Mouse (Mus musculus): Measurements from ENCODE around the gene Cacnb1. TPM values are rescaled to one million over a fixed set of nuclear protein-coding genes. Genes with fewer than 3 reads are reported as not detected.

Cacnb1 gene
- total RNA-seq, 4 experiments from 2014 or later = 123 to 145 (median 134) TPM

DNA sequence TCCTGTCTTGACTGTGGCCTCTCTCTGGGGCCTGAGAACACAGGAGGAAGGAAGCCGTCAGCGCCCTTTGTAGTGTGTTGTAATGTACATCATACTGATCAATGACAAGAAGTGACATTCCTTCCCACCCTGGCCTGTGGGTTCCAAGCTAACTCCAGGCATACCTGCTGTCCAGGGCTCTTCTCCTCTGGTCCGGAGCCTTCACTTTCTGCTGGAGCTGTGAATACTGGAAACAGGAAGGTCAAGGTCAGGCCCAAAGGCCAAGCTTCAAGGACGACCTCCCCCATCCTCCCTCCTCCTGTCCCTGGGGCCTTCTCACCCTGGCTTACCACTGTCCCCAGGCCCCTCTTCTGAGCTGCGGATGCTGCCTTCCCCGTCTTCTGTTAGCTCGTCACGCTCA lies 18.1 kb upstream of the Cacnb1 start:
- no peak for DNase-seq (ENCODE audit: low spot score in 2 of 2)

DNA sequence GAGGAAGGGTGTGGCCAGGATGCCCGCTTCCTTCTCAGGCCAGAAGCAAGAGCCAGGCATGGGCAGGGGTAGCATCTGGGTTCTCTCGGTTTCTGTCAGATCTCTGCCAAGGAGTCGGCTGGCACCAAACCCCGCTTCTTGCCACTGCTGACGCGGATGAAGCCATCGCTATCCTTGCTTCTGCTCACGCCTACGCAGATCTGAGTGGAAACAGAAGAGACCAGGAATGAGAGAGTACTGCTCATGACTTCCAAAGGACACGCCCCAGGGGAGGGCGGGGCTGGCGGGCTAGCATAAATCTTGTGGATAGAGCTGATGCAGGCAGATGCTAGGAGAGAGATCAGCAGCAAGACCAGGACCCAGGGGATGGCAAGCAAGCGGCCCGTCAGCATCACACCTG lies 15.0 kb upstream of the Cacnb1 start:
- peak; percentile 51 to 54 for DNase-seq (ENCODE audit: low spot score in 2 of 2)

DNA sequence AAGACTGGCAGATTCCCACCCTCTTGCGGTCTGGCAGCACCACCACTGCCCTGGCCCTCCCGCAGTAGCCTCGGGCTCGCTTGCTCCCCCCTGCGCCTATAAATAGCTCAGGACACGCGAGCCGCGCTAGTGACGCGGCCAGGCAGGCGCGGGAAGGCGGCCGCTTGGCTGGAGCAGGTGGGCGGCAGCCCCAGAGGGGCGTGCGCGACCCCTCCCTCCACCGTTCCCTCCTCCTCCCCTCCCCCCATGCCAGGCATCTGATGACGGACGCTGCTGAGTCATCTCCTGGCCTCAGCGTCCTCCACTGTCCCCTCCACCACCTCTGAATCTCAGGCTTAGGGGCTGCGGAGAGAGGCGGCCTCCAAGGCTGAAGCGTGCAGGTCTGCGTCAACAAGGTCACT lies 13.1 kb upstream of the Cacnb1 start:
- peak in 1 of 2 experiments; percentile 36 for DNase-seq (ENCODE audit: low spot score in 2 of 2)

DNA sequence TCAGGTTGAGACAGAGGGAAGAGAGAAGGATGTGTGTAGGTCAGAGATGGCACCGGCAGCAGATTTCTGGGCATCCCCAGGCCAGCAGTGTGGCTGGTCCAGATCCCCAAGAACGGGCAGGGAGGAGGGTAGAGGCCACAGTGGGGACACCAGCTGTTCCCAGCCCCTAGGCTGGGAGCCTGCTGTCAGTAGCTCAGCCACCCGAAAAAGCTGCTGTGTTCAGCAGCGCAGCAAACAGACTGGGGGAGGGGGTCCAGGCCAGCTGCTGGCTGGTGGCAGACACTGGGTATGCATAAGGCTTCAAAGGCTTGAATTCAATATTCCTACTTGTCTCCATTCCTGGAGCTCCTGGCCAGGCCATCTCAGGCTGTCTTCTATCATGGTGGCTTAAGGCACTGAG lies 12.0 kb upstream of the Cacnb1 start:
- DNase-seq (ENCODE audit: low spot score in 2 of 2) = no peak

DNA sequence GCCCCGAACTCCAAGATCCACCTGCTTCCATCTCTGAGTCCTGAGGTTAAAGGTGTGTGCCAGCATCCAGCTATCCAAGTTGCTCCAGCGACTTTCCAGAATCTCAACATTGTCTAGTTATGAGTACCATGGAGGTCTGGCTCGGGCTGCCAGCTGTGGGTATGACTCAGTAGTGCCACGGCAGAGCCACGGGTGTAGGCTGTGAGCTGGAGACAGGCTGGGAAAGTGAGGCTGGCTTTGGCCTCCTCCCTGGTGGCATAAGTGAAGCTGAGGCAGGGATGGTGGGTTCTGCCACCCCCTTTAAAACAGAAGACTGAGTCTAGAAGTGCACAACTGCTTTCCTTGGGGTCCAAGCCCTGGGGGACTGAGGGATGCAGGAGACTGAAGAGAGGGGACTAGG lies 11.2 kb upstream of the Cacnb1 start:
- DNase-seq (ENCODE audit: low spot score in 2 of 2) = no peak

DNA sequence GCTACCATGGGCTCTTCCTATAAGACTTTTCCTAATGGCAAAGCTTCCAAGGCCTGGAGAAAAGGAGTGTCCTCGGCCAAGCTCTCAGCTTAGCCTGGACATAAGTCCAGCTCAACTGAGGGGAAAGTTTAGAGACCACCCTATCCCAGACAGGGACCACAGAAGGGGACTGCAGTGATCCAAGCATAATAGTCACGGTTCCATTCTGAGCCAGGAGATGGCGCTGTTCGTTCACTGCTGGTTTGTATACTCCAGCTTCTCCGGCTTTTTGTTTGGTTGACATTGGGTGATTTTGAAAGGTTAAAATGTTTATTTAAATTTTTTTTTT lies 8.6 kb upstream of the Cacnb1 start:
- DNase-seq (ENCODE audit: low spot score in 2 of 2) = peak in 1 of 2 experiments; percentile 87

DNA sequence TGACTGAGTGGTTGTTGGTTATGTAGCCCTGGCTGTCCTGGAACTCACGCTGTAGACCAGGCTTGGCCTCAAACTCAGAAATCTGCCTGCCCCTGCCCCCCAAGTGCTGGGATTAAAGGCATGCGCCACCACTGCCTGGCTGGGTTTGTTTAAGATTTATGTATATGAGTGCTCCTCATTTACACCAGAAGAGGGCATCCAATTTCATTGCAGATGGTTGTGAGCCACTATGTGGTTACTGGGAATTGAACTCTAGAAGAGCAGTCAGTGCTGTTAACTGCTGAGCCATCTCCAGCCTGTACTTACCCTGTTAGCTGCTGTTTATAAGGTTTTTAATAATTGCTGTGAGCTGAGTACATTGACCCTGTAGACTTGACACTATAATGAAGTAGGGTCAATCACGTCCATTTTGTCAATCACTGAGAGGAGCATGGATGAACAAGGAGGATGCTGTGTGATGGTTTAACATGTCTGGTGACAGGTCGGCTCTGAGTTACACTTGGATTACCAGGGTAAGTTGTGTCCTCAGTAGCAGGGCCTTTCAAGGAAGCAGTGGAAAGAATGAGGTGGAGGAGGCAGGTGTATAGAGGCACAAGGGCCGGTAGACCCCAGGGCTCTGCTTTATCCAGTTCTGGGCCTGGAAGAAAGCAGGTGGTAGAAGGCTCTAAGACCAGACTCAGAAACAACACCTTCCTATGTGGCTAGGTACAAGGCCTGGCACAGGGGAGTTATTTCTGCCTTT lies 8.0 kb upstream of the Cacnb1 start:
- no peak for DNase-seq (ENCODE audit: low spot score in 2 of 2)

DNA sequence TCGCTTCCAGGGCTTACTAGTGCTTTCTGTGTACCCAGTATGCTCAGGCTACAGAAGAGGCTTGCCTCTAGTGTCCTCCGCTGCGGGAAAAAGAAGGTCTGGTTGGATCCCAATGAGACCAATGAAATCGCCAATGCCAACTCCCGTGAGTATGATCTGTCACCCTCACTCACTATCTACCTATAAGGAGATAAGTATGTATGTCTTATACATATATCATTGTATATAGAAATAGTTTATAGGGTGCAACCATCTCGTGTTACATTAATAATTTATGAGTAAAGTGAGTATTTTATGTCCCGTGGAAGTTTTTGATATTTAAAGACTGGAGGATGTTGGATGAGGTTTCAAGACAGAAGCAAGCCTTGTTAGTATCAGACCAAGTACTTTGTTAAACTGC lies 5.0 kb upstream of the Cacnb1 start:
- no peak for DNase-seq (ENCODE audit: low spot score in 2 of 2)

DNA sequence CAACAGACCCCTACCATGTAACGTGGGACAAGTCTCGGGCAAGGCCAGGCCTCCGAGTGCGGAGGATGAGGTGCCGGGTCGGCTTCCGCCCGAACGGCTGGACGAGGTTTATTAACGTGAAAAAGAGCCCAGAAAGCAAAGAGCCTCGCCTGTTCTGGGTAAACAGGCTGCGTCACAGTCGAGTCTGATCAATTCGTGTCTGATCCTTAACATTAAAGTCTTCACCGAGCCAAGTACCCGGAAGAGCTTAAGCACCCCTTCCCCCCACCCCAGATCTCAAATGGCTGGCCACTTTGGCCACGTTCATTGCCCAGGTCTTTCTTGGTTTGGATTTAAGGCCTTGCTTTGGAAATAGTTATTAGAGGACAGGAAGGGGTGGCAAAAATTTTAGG lies 4.5 kb upstream of the Cacnb1 start:
- DNase-seq (ENCODE audit: low spot score in 2 of 2) = no peak

DNA sequence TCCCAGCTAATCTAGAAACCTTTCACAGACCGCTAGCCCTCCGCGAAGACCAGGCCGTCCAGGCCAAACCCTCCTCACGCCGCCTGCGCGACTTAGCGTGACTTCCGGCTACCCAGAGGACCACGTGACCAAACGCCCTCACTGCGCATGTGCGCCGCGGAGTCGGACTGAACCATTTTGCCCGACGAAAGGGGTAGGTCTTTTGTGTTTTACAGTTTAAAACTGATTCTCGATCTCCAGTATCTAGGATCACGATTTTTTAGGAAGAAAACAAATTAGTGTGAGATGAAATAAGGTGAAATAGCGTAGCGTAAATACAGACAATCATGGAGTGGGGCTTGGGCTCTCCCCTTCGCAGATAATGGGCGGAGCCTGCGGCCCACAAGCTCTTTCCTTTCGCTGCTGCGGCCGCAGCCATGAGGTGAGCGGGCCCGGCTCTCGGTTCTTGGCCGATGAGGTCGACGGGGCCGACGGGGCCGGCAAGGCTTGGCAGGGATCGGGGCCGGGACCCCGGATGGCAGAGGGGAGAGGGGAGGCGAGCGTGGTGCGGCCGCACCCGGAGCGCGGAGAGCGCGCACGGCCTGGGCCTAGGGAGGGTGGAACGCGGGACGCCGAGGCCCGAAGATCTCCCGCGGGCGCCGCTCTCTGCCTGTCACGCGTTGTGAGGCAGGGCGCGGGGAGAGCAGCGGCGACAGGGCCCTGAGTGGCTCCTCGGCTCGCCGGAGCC lies 3.9 kb upstream of the Cacnb1 start, which contains the start of gene Rpl19:
TSS of gene Rpl19 (plus strand) at position 141 of the 727 bp plus-strand sequence.
- peak; percentile 89 to 94 for DNase-seq (ENCODE audit: low spot score in 2 of 2)

DNA sequence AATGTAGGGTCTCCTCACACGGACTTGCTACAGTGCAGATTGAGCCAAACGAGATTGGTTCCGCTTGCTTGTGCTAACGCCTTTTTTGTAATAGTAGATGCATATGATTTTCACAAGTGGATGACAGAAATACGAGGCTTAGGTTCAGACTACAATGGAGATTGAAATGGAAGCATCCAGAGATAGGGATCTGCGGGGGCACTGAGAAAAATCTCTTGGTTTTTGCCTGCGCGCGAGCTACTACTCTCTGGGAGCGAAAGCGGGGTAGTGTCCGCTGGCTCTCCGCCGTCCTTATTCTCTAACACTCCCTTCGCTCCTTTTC lies 3.4 kb upstream of the Cacnb1 start:
- DNase-seq (ENCODE audit: low spot score in 2 of 2) = no peak

DNA sequence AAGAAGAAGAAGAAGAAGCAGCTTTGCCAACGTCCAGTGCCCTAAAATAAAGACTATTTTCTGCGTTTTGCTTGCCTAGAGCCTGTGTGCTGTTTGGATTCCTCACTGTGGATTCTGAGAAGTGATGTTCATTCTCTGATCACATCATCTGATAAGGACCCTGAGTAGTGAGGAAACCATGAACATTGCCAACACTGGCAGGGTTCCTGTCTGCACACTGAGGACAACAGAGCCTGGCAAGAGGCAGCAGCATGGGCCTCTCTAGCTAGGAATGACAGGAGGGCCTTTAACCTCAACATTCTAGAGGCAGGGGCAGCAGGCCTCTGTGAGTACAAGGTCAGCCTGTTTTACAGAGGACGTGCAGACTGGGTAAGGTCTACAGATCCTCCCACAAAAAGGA lies 1.7 kb upstream of the Cacnb1 start:
- DNase-seq (ENCODE audit: low spot score in 2 of 2) = no peak

DNA sequence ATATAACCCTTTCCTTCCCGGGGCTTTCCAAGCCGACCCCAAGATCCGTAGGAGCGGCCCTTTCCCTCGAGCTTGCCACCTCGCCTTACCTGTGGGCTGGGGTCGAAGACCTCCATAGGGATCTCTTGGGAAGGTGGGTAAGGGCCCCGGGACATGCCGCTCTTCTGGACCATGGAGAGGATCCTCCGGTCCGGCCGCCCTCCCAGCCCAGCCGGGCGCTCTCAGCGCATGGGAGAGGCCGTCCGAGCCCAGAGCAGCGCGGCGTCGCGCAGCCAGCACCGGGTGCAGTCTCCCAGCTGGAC lies 630 bp downstream of the Cacnb1 start:
- DNase-seq (ENCODE audit: low spot score in 2 of 2) = no peak

DNA sequence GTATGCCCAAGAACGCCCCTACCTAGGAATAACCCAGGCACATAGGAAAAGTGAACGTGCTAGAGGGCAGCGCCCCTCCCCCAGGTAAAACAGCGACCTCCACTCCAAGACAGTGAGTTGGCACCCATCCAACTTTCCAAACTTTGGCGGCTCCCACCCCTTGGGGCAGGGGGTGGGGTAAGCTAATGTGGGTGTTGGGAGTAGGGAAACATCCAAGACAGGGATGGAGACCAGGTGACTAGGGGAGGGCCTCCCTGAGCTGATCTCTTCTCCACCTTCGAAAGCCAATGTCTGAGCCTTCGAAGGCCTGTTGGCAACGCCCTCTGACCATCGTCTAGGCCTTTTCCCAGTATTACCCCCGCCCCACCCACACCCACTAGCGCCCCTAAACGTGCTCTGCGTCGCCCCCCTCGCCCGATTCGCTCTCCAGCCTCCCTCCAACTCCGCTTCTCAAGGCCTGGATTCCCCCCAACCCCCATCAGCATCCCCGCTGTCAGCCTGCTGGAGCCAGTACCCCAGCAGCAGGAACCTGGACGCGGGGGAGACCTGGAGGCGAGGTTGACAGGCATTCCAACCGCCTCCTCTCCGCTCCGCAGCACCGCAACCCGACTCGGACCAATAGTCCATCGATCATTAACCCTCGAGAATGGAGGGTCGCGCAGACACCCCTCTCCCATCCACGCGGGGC lies 1.1 kb downstream of the Cacnb1 start:
- no peak for DNase-seq (ENCODE audit: low spot score in 2 of 2)

DNA sequence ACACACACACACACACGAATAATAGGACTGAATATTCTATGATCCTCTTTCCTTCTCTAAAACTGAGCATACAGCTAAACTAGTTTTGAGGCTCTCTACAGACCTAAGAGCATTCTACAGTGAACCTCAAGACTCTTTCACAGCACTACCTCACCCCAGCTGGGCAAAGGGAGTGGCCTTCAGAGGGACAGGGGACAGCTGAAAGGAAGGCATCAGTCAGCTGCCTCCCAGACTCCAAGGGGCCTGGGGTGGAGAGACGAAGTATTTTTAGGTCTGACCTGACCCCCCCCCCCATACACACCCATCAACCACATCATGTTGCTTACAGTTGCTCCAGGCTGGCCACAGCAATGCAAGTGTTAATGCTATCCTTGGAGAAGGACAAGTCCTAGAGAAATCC lies 1.7 kb downstream of the Cacnb1 start:
- DNase-seq (ENCODE audit: low spot score in 2 of 2) = no peak

DNA sequence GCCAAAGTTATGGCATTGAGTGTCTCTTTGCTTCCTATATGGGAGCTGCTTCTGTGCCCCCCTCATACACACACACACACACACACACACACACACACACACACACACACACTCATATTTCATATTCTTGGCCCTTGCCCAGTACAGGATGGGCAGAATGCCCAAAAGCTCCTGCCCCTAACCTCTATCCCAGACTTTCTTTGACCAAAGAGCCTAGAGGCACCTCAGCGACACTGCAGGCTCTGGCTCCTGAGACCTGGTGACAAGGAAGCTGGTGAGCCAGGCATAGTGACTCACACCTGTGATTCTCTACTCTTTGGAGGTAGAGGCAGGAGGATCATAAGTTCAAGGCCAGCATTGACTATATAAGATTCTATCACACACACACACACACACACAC lies 2.1 kb downstream of the Cacnb1 start:
- DNase-seq (ENCODE audit: low spot score in 2 of 2) = no peak

DNA sequence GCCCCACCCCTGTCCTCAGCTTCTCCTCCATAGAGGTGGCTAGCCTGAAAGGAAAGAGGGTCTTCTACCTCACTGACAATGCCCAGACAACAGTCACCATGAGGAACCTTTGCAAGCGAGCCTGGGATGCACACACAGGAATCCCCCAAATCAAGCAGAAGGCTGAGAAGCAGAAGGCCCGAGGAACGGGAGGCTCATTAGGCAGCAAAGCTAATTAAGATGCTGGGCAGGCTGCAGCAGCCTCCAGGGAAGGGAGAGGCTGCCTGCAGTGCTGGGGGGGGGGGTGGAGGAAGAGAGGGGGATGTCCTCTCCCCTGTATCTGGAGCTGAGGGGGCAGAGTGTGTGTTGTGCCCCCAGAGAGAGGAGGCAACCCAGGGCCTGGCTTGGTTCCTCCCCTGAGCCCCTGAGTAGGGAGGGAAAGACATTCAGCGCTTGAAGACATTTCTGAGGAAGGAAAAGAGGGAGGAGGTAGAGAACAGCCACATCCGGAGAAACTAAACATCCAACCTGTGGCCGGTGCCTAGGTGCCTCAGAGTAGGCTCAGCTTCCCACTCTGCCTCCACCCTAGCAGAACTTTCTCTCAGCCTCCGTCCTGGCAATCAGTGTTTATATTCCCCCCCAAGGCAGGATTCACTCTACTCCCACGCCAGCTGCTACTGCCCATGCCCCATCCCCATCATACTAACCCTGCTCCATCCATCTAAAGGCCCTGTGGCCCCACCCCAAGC lies 2.8 kb downstream of the Cacnb1 start:
- peak in 1 of 2 experiments; percentile 48 for DNase-seq (ENCODE audit: low spot score in 2 of 2)

DNA sequence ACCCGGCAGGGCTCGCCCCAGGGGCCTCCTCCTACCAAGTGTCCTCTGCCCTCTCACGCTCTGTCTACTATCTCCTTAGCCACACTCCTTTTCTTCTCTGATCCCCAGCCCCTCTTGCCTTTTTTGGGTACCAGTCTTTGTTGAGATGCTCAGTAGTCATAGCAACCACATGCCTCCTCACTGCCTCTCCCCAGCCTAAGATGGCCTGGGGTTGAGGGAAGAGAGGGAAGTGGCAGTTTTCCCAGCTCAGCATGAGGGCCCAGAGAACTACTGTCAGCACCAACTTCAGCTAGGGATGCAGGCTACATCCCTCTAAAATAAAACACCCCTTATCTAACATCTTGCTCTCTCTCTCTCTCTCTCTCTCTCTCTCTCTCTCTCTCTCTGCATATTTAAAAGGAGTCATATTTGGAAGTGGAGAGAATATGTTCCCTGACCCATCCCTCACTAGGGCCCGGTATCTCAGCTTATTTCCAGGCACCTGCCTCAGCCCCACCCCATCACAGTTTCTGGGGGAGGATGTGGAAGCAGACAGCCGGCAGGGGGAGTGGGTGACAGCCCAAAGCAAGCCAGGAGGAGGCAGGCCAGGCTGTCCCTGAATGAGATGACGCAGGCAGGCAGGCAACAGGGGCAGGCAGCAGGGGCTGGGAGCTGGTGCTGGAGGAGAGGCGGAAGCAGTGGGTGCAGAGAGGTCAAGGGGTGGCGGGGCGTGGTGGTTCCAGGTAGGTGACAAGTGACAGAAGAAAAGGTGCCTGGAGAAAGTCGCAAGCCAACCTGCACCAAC lies 3.8 kb downstream of the Cacnb1 start:
- DNase-seq (ENCODE audit: low spot score in 2 of 2) = peak; percentile 73 to 80

DNA sequence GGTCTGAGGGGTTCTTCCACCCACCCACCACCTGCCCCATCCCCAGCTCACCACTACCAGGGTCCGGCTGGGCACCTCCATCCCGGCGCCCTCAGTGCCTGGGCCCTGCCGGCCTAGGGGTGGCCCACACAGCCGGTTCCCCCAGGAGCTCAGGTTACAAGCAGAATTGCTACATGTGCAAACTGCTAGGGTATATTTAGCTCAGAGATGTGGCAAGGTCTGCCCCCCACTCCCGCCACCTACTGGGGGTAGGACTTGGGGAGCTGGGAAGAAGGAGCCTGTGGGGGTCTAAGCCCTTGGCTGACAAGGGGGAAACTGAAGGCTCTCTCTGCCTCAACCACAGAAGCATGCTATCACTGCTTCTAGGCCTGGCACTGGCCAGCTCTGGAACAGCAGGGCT lies 4.6 kb downstream of the Cacnb1 start:
- DNase-seq (ENCODE audit: low spot score in 2 of 2) = no peak

DNA sequence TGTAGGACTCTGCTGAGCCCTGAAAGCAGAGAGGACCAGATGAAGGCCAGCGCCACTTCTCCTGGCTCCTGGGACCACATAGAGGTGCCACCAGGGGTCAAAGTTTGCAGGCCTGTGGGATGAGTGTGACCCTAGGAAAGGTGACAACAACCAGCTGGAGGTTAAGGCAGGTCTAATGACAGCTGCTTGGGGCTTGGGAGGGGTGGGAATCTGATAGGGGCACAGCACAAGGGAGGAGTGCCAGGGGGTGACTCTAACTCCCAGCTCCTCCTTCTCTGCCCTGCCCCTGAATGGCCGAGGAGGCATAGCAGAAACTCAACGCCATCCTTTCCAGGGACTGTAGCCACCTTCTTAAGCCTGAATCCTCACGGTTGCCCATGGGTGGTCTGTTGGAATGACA lies 6.0 kb downstream of the Cacnb1 start:
- DNase-seq (ENCODE audit: low spot score in 2 of 2) = no peak

DNA sequence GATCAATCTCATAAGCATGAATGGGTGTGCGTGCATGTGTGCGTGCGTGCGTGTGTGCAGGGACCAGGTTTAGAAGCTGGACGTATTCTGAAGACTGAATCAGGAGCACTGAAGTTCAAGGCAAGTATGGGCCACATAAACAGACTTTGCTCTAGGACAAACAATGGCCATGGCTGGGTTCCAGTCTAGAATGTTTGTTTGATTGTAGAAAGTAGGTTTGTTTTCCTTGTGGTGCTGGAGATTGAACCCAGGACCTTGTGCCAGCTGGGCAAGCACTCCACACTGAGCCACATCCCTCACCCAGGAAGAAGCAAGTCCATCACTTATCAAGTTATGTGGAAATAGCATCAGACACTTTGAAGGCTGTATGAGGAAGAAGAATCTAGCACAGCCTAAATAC lies 6.7 kb downstream of the Cacnb1 start:
- DNase-seq (ENCODE audit: low spot score in 2 of 2) = no peak

DNA sequence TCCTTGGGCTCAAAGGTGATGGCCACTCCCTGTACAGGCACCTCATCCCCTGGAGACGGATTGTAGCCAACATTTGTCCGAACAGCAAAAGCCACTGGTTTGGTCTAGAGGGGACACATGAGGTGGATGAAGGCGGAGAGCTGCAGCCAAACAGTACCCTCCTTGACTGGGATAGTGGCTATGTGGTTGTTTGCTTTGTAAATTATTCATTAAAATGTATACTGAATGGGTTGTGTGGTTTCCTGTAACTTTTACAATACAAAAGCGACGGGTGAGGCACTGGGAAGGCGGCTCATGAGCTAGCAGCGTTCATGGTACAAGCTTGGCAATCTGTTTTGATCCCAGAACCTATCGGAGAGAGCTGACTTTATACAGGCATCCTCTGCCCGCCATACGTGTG lies 10.0 kb downstream of the Cacnb1 start:
- no peak for DNase-seq (ENCODE audit: low spot score in 2 of 2)

Data from layer of hippocampus, adult 8-10 months (tissue).